Comparison of ENCODE assay signal across 30 mouse cellular contexts in genomic region chr4:132194975-132195374, GRCm38 (mm10). TPM values are rescaled to one million over a fixed set of nuclear protein-coding genes. Genes with fewer than 3 reads are reported as not detected.
DNase-seq lines count a peak whose midpoint lies in the region; ATAC-seq and TF ChIP-seq lines count a peak whose summit lies in the region.
"Had no signal": no experiment of that assay in that cellular context is flagged by ENCODE, and none has a peak within 500 bp of the region (broad histone marks: within the 10 kb centered on the region; RNA-seq: fewer than 3 reads in every experiment).

No protein-coding gene starts in this region.

- no peak for TF ChIP-seq RAD21 in MEL (IDR thresholded peaks at IDR 0.05; ENCODE audit: low read depth, low read length)

- no peak overlapping the region for H3K4me3 ChIP-seq in kidney, adult 2 months (ENCODE audit: insufficient read depth, low read depth, low read length)
- H3K4me3 ChIP-seq in MEL (ENCODE audit: control insufficient read depth in 1 of 2, insufficient read depth in 1 of 2, low read depth in 2 of 2, low read length in 2 of 2): no peak overlapping the region
- no peak overlapping the region for H3K4me3 ChIP-seq in intestine, postnatal 0 days (ENCODE audit: low read depth, low read length)
- no peak overlapping the region for H3K4me3 ChIP-seq in embryonic facial prominence, embryonic 10.5 days
- no peak overlapping the region for H3K4me3 ChIP-seq in gastrocnemius, adult 2 months
- H3K4me3 ChIP-seq: erythroblast, embryonic 14.5 days; heart, adult 2 months; heart, embryonic 12.5 days; hindbrain, embryonic 15.5 days; layer of hippocampus, adult 2 months; megakaryocyte, embryonic 14.5 days; midbrain, embryonic 13.5 days; neural tube, embryonic 13.5 days had no signal

- H3K27me3 ChIP-seq in kidney, adult 2 months (replicated peaks; ENCODE audit: control insufficient read depth, insufficient read depth, low read length): no peaks in the 10 kb centered on the region
- H3K27me3 ChIP-seq in MEL (ENCODE audit: control insufficient read depth in 1 of 2, insufficient read depth in 2 of 2, low read length in 2 of 2): no peaks in the 10 kb centered on the region
- no peaks in the 10 kb centered on the region for H3K27me3 ChIP-seq in intestine, postnatal 0 days (replicated peaks; ENCODE audit: control insufficient read depth, insufficient read depth, low read length)
- H3K27me3 ChIP-seq in embryonic facial prominence, embryonic 10.5 days (replicated peaks; ENCODE audit: low read depth, poor library complexity, severe bottlenecking): no peaks in the 10 kb centered on the region
- H3K27me3 ChIP-seq: heart, embryonic 12.5 days; hindbrain, embryonic 15.5 days; megakaryocyte, embryonic 14.5 days; midbrain, embryonic 13.5 days; neural tube, embryonic 13.5 days had no signal

- intact Hi-C loops in gastrocnemius, adult 2 months (cut with DNase I): no loop called here

- H3K79me2 ChIP-seq in MEL (ENCODE audit: control insufficient read depth, insufficient read depth, low read length, poor library complexity): peaks cover 84% of the 10 kb centered on the region

- 65% methylated on average over 3 of the region's 3 CpGs for WGBS in kidney, adult 2 months
- 49% methylated on average over 3 of the region's 3 CpGs for WGBS in intestine, postnatal 0 days
- WGBS in embryonic facial prominence, embryonic 10.5 days: 87% methylated on average over 3 of the region's 3 CpGs

- H3K4me1 ChIP-seq in kidney, adult 2 months (ENCODE audit: control insufficient read depth, insufficient read depth, low read length): peaks cover 22% of the 10 kb centered on the region
- peaks cover 26 to 30% of the 10 kb centered on the region in 2 experiments for H3K4me1 ChIP-seq in MEL (ENCODE audit: control insufficient read depth in 1 of 2, insufficient read depth in 2 of 2, low read length in 2 of 2)
- peaks cover 5% of the 10 kb centered on the region; the same call in 1 of the 2 replicates for H3K4me1 ChIP-seq in intestine, postnatal 0 days (replicated peaks; ENCODE audit: control insufficient read depth, insufficient read depth, low read length)
- peaks cover 7% of the 10 kb centered on the region for H3K4me1 ChIP-seq in embryonic facial prominence, embryonic 10.5 days

- no peak for TF ChIP-seq CTCF in kidney, adult 2 months (conservative IDR thresholded peaks at IDR 0.05; ENCODE audit: insufficient read depth, insufficient read length, low read depth, low read length)
- TF ChIP-seq CTCF in MEL (IDR thresholded peaks at IDR 0.05 in 2 of 3, conservative IDR thresholded peaks at IDR 0.05 in 1 of 3; ENCODE audit: control insufficient read depth in 1 of 3, insufficient read depth in 1 of 3, low read depth in 2 of 3, low read length in 3 of 3, poor library complexity in 1 of 3, severe bottlenecking in 1 of 3): no peak
- TF ChIP-seq CTCF in intestine, postnatal 0 days (IDR thresholded peaks at IDR 0.05; ENCODE audit: low read depth): no peak
- TF ChIP-seq CTCF in gastrocnemius, adult 2 months (IDR thresholded peaks at IDR 0.05): no peak

- no peaks in the 10 kb centered on the region for H3K9me3 ChIP-seq in MEL (replicated peaks; ENCODE audit: insufficient read depth, low read length)
- H3K9me3 ChIP-seq in intestine, postnatal 0 days (ENCODE audit: control insufficient read depth): no peaks in the 10 kb centered on the region
- no peaks in the 10 kb centered on the region for H3K9me3 ChIP-seq in embryonic facial prominence, embryonic 10.5 days
- H3K9me3 ChIP-seq: heart, embryonic 12.5 days; hindbrain, embryonic 15.5 days; megakaryocyte, embryonic 14.5 days; midbrain, embryonic 13.5 days; neural tube, embryonic 13.5 days had no signal

- peak; percentile 43; the same call in 1 of the 2 replicates for ATAC-seq in intestine, postnatal 0 days
- ATAC-seq: forebrain, embryonic 16.5 days; inflammation-experienced regulatory T-cells, adult 6 months; lung, postnatal 0 days; midbrain, embryonic 13.5 days had no signal

- no peak for TF ChIP-seq EP300 in MEL (IDR thresholded peaks at IDR 0.05; ENCODE audit: low read depth in 1 of 2, low read length in 2 of 2)

- H3K4me2 ChIP-seq in intestine, postnatal 0 days (replicated peaks; ENCODE audit: low read depth): peak overlapping the region; percentile 38
- H3K4me2 ChIP-seq: heart, embryonic 12.5 days; hindbrain, embryonic 15.5 days; midbrain, embryonic 13.5 days; neural tube, embryonic 13.5 days had no signal

- peak overlapping the region; percentile 84; the same call in 1 of the 2 replicates for H3K27ac ChIP-seq in kidney, adult 2 months (ENCODE audit: insufficient read depth, low read depth, low read length)
- H3K27ac ChIP-seq in MEL (ENCODE audit: control insufficient read depth, low read depth, low read length): peak overlapping the region; percentile 40
- peak overlapping the region; percentile 81 for H3K27ac ChIP-seq in intestine, postnatal 0 days (ENCODE audit: low read depth, low read length)
- no peak overlapping the region for H3K27ac ChIP-seq in embryonic facial prominence, embryonic 10.5 days (replicated peaks)
- H3K27ac ChIP-seq in gastrocnemius, adult 2 months: no peak overlapping the region
- H3K27ac ChIP-seq: heart, adult 2 months; hindbrain, embryonic 15.5 days; layer of hippocampus, adult 2 months; midbrain, embryonic 13.5 days; neural tube, embryonic 13.5 days had no signal

- H3K9ac ChIP-seq in MEL (ENCODE audit: control insufficient read depth, low read depth, low read length, poor library complexity, severe bottlenecking): no peak overlapping the region
- no peak overlapping the region for H3K9ac ChIP-seq in intestine, postnatal 0 days (ENCODE audit: low read depth, low read length)
- H3K9ac ChIP-seq: heart, embryonic 12.5 days; hindbrain, embryonic 15.5 days; midbrain, embryonic 13.5 days; neural tube, embryonic 13.5 days had no signal

- no peaks in the 10 kb centered on the region for H3K36me3 ChIP-seq in kidney, adult 2 months (ENCODE audit: control insufficient read depth, insufficient read depth, low read length)
- peaks cover 47 to 73% of the 10 kb centered on the region in 2 experiments for H3K36me3 ChIP-seq in MEL (ENCODE audit: control insufficient read depth in 1 of 2, insufficient read depth in 2 of 2, low read length in 2 of 2)
- peaks cover 7% of the 10 kb centered on the region; the same call in 1 of the 2 replicates for H3K36me3 ChIP-seq in intestine, postnatal 0 days (ENCODE audit: control insufficient read depth, insufficient read depth)
- H3K36me3 ChIP-seq in embryonic facial prominence, embryonic 10.5 days (replicated peaks): peaks cover 92% of the 10 kb centered on the region

- peak; percentile 85 for DNase-seq in kidney, adult 2 months
- DNase-seq in kidney, postnatal 4 days: no peak
- DNase-seq in MEL (ENCODE audit: low read depth, low spot score): no peak
- DNase-seq in kidney, postnatal 36 days: peak; percentile 55 to 70
- no peak for DNase-seq in embryonic facial prominence, embryonic 10.5 days (ENCODE audit: low spot score)
- DNase-seq in cerebellum, adult 8-10 months: no peak
- DNase-seq in gastrocnemius, adult 2 months: no peak
- DNase-seq: adrenal gland, postnatal 25 days; cerebellum, adult 11-12 months; cerebellum, postnatal 10 days; heart, adult 2 months; layer of hippocampus, postnatal 36 days; left cerebral cortex, postnatal 4 days; lung, adult 18-20 months; lung, postnatal 4 days; right cerebral cortex, postnatal 4 days had no signal

- no peak for TF ChIP-seq POLR2A in kidney, adult 2 months (IDR thresholded peaks at IDR 0.05; ENCODE audit: low read depth, low read length)
- no peak for TF ChIP-seq POLR2A in MEL (IDR thresholded peaks at IDR 0.05; ENCODE audit: control insufficient read depth in 1 of 2, insufficient read depth in 1 of 2, low read depth in 1 of 2, low read length in 2 of 2, poor library complexity in 1 of 2)

TF ChIP-seq in MEL, 35 proteins besides CTCF, POLR2A, EP300 and RAD21:
- no peak for TF ChIP-seq CHD1 (IDR thresholded peaks at IDR 0.05; ENCODE audit: low read depth, low read length)
- TF ChIP-seq TBP (IDR thresholded peaks at IDR 0.05; ENCODE audit: low read depth, low read length): no peak
- TF ChIP-seq MYB (IDR thresholded peaks at IDR 0.05; ENCODE audit: low read depth, low read length): no peak
- no peak for TF ChIP-seq SMC3 (IDR thresholded peaks at IDR 0.05; ENCODE audit: low read depth, low read length)
- no peak for TF ChIP-seq TCF12 (IDR thresholded peaks at IDR 0.05; ENCODE audit: low read depth, low read length)
- no peak for TF ChIP-seq ZC3H11A (IDR thresholded peaks at IDR 0.05; ENCODE audit: low read depth, low read length)
- TF ChIP-seq MAX (IDR thresholded peaks at IDR 0.05; ENCODE audit: low read length): no peak
- no peak for TF ChIP-seq GATA1 (IDR thresholded peaks at IDR 0.05; ENCODE audit: low read depth, low read length)
- TF ChIP-seq MAFK (IDR thresholded peaks at IDR 0.05; ENCODE audit: borderline replicate concordance, low read depth, low read length): no peak
- TF ChIP-seq CHD2 (IDR thresholded peaks at IDR 0.05; ENCODE audit: low read length): no peak
- TF ChIP-seq USF1 (IDR thresholded peaks at IDR 0.05; ENCODE audit: low read depth, low read length): no peak
- no peak for TF ChIP-seq NELFE (IDR thresholded peaks at IDR 0.05; ENCODE audit: low read depth, low read length)
- no peak for TF ChIP-seq SIN3A (IDR thresholded peaks at IDR 0.05; ENCODE audit: low read length)

RNA-seq across cellular contexts. Expression of gene Ythdf2, which starts 17.1 kb away (rescaled TPM):
- 14.5 and 15.3 TPM in 2 replicates for polyA plus RNA-seq in kidney, adult 2 months (2012; rRNA removed)
- total RNA-seq in MEL (2012; rRNA removed): 78.2 and 80.4 TPM in 2 replicates
- 100 to 1,000 TPM; 103 to 979 TPM for polyA plus RNA-seq in MEL (2012; ENCODE audit: insufficient read depth in 1 of 2, insufficient read length in 2 of 2, low read depth in 1 of 2, low replicate concordance in 2 of 2, missing spikeins in 1 of 2)
- polyA plus RNA-seq in intestine, postnatal 0 days (2015; fragmentation: Nextera tagmentation; extraction: Ambion mirVana): 38.3 and 44.9 TPM in 2 replicates
- 155 and 159 TPM in 2 replicates for polyA plus RNA-seq in embryonic facial prominence, embryonic 10.5 days (2016; fragmentation: Nextera tagmentation; extraction: Ambion mirVana)
- 10 to 100 TPM; 27.3 to 27.6 TPM for total RNA-seq in gastrocnemius, adult 2 months (2021)

RNA-seq across cellular contexts. Expression of gene Oprd1, which starts 50.7 kb away (rescaled TPM):
- 0.01 and 0.19 TPM in 2 replicates for polyA plus RNA-seq in kidney, adult 2 months (2012; rRNA removed)
- not detected in 2 replicates for total RNA-seq in MEL (2012; rRNA removed)
- polyA plus RNA-seq in MEL (2012; ENCODE audit: insufficient read depth in 1 of 2, insufficient read length in 2 of 2, low read depth in 1 of 2, low replicate concordance in 2 of 2, missing spikeins in 1 of 2): under 1 TPM in 1 of 2 experiments, not detected in 1; 0.01 TPM
- 0.24 and 0.29 TPM in 2 replicates for polyA plus RNA-seq in intestine, postnatal 0 days (2015; fragmentation: Nextera tagmentation; extraction: Ambion mirVana)
- polyA plus RNA-seq in embryonic facial prominence, embryonic 10.5 days (2016; fragmentation: Nextera tagmentation; extraction: Ambion mirVana): 0.24 and 0.35 TPM in 2 replicates
- total RNA-seq in gastrocnemius, adult 2 months (2021): not detected
- total RNA-seq: common myeloid progenitor, adult 5-6 weeks; hematopoietic stem cell, adult 5-6 weeks had no signal
- polyA plus RNA-seq: erythroblast, embryonic 14.5 days; forebrain, embryonic 11.5 days; inflammation-experienced regulatory T-cells, adult 6 months; lung, postnatal 0 days had no signal

Comparison
In these comparisons a context has a peak if more than half of its experiments do, and no peak if none do; other contexts are left out.
1. DNase-seq: peak in kidney, adult 2 months (single experiment) and kidney, postnatal 36 days (2 of 2); none in kidney, postnatal 4 days (0 of 2), MEL (single experiment), embryonic facial prominence, embryonic 10.5 days (single experiment), cerebellum, adult 8-10 months (single experiment) and gastrocnemius, adult 2 months (single experiment).
2. H3K27ac ChIP-seq: peak in kidney, adult 2 months (single experiment), MEL (single experiment) and intestine, postnatal 0 days (single experiment); none in embryonic facial prominence, embryonic 10.5 days (single experiment) and gastrocnemius, adult 2 months (single experiment).